Mouse (Mus musculus) erythroblast, embryonic 14.5 days (primary cell): ENCODE results near the gene Cst13. TPM values are rescaled to one million over a fixed set of nuclear protein-coding genes. Genes with fewer than 3 reads are reported as not detected.
"Not testable (repeated sequence)": the region's sequence is repeated elsewhere in the genome, so short reads cannot be mapped to it uniquely, and the experiment has no call there.

ENCODE experiments used
- H3K27me3 ChIP-seq: 2 replicates; pipeline ENCODE4 v1.6.1; 2012; ENCODE audit warnings: inconsistent platforms; ENCODE audit not compliant: control insufficient read depth
- H3K36me3 ChIP-seq: 2 replicates; pipeline ENCODE4 v1.6.1; 2012; ENCODE audit warnings: mild to moderate bottlenecking, inconsistent platforms; ENCODE audit not compliant: control insufficient read depth
- H3K4me1 ChIP-seq: 2 replicates; pipeline ENCODE4 v1.6.1; 2012; ENCODE audit warnings: inconsistent platforms; ENCODE audit not compliant: control insufficient read depth
- H3K4me3 ChIP-seq: replicated peaks from 2 replicates; pipeline ENCODE3; 2012; ENCODE audit warnings: moderate library complexity, mild to moderate bottlenecking, inconsistent platforms
- H3K9me3 ChIP-seq: 2 replicates; pipeline ENCODE4 v1.6.1; 2012; ENCODE audit warnings: low read length, inconsistent platforms, mixed read lengths; ENCODE audit not compliant: control insufficient read depth
- GATA1 ChIP-seq: IDR thresholded peaks from 2 replicates; pipeline ENCODE4 v1.6.1; 2012; ENCODE audit warnings: low read length, inconsistent platforms, mixed read lengths
- TAL1 ChIP-seq: IDR thresholded peaks from 3 replicates; pipeline ENCODE4 v1.6.1; 2012; ENCODE audit warnings: low read length, inconsistent platforms, mixed read lengths
- polyA plus RNA-seq: library from polyadenylated mRNA; stranded (reverse); fragments of >175 nt; gene quantifications from 2 replicates; pipeline ENCODE4 v1.2.3, GENCODE M21; 2012

Gene Cst13
- polyA plus RNA-seq: not detected in 2 replicates

DNA sequence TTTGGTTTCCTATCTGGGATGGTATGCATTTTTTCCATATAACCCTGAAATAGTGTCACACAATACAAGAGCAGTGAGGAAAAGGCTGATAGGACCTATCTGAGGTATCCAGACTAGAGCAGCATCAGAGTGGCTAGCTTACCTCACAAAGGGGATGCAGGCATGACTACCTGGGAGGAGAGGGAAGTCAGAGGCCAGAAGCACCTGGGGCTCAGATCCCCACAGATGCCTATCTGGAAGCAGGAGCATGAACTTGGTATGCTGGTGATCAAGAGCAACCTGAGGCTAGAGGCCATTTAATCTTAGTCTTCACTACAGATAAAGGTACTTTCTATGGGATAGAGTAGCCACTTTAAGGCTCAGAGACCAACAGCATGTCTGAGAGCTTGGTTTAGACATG lies at the start of gene Cst13:
Gene Cst13 (plus strand): TSS at position 173 of the 400 bp plus-strand sequence.
- no peak for TF ChIP-seq GATA1
- TF ChIP-seq TAL1: no peak
- H3K4me1 ChIP-seq: no peaks in the 10 kb centered on the region
- no peaks in the 10 kb centered on the region for H3K36me3 ChIP-seq
- no peak within 1 kb of the TSS for H3K4me3 ChIP-seq
- H3K9me3 ChIP-seq: no peaks in the 10 kb centered on the region
- H3K27me3 ChIP-seq: no peaks in the 10 kb centered on the region

DNA sequence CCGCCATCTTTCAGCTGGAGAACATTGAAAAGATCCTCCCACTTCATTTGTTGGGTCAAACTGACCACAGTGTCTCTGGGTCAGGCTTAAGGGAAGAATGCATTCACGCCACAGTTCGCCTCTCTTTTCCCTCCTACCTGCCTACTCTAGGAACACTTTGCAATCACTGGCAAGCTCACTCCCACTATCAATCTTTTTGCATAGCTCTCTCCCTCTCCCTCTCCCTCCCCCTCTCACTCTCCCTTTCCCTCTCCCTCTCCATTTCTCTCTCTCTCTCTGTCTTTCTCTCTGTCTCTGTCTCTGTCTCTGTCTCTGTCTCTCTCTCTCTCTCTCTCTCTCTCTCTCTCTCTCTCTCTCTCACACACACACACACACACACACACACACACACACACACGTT lies 48.5 kb upstream of the Cst13 start, which contains the start of gene Cst11:
Gene Cst11 (minus strand): TSS at position 101 of the 400 bp plus-strand sequence.
- H3K9me3 ChIP-seq, H3K27me3 ChIP-seq, H3K4me1 ChIP-seq, H3K36me3 ChIP-seq, H3K4me3 ChIP-seq: not testable (repeated sequence)

DNA sequence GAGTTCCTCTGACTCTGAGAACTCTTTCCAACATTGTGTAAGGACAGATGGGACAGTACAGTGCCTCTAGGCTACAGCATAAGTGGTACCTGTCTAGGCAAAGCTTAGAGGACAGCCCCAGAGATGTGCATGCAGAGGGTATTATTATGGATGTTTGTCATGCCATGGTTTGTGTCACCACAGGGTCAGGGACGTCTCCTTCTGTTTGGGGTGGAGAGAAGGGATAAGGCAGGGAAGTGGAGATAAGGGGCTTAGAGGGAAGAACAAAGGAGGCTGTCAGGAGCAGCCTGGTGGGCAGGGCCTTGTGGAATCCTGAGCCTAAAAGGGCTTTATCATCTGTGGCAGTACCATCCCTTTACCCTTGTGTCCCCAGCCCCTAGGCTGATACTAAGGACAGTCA lies 38.2 kb upstream of the Cst13 start, which contains the start of gene 8030411F24Rik:
Gene 8030411F24Rik (plus strand): TSS at position 301 of the 400 bp plus-strand sequence.
- no peak for TF ChIP-seq TAL1
- TF ChIP-seq GATA1: no peak
- no peaks in the 10 kb centered on the region for H3K36me3 ChIP-seq
- no peaks in the 10 kb centered on the region for H3K9me3 ChIP-seq
- H3K4me3 ChIP-seq: no peak within 1 kb of the TSS
- no peaks in the 10 kb centered on the region for H3K4me1 ChIP-seq
- H3K27me3 ChIP-seq: no peaks in the 10 kb centered on the region

DNA sequence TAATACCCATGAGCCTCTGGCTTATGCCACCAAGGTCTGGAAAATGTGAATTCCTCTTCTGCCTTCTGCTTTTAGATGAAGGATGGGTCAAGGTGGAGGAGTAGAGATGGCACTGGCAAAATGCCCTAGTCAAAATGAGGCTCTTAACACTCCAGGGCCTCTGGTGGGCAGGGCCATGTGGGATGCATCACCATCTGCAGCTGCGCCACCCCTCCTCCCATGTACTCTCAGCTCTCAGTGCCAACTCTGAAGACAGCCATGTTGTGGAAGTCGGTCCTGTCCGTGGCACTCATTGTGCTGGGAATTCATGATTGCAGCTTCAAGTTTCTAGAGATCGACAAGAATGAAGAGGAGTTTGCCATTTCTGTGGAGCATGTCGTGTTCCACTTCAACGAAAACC lies 30.7 kb upstream of the Cst13 start, which contains the start of gene Cst12:
Gene Cst12 (plus strand): TSS at position 220 of the 400 bp plus-strand sequence.
- Histone ChIP-seq H3K4me3 (no peak within 1 kb of the TSS), H3K36me3 (no peaks in the 10 kb centered on the region), H3K4me1 (no peaks in the 10 kb centered on the region), H3K9me3 (peaks cover 3% of the 10 kb centered on the region), H3K27me3 (no peaks in the 10 kb centered on the region)
- TF ChIP-seq GATA1 (no peak), TAL1 (no peak)

DNA sequence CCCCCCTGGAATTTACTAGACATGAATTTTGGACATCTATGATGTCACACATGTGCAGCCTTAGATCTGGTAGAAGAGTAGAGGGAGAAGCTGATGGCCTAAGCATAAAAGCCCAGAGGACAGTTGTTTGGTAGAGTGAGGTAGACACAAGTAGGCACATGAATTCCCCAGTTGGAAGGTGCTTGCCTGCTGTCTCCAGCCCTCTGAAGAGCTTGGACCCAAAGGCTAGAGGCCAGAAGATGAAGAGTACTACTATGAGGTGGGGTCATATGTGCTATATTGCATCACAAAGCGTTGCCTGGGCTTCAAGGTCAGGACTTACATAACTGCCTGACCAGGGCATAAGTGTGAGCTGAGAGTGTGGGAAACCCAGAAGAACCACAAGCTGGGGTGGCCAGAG lies 21.4 kb upstream of the Cst13 start, which contains the start of gene Cst8:
Gene Cst8 (plus strand): TSS at position 301 of the 400 bp plus-strand sequence.
- Histone ChIP-seq H3K4me3 (no peak within 1 kb of the TSS), H3K36me3 (no peaks in the 10 kb centered on the region), H3K9me3 (no peaks in the 10 kb centered on the region), H3K27me3 (no peaks in the 10 kb centered on the region), H3K4me1 (no peaks in the 10 kb centered on the region)
- TF ChIP-seq GATA1 (no peak), TAL1 (no peak)

DNA sequence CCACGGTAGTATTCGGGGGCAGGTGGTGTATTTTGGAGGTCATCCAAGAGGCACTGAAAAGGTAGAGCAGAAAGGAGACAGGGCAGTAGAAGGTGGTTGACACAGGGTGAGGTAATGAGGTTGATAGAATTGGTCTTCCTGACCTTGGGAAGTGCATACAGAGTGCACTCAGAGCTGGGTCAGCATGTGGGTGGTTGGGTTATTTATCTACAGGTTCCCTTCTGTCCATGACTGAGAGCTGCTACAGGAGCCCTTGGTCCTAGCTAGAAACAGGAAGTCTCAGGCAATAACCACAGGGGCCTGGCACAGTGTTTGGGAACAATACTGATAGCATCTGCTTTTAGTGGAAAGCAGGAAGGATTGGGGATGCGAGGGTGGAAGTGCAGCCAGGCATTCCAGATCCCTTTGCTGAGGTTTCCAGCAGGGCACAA lies 18.4 kb upstream of the Cst13 start:
- no peaks in the 10 kb centered on the region for H3K36me3 ChIP-seq
- TF ChIP-seq TAL1 (no peak), GATA1 (no peak)
- no peaks in the 10 kb centered on the region for H3K27me3 ChIP-seq
- no peak overlapping the region for H3K4me3 ChIP-seq
- no peaks in the 10 kb centered on the region for H3K4me1 ChIP-seq
- no peaks in the 10 kb centered on the region for H3K9me3 ChIP-seq

DNA sequence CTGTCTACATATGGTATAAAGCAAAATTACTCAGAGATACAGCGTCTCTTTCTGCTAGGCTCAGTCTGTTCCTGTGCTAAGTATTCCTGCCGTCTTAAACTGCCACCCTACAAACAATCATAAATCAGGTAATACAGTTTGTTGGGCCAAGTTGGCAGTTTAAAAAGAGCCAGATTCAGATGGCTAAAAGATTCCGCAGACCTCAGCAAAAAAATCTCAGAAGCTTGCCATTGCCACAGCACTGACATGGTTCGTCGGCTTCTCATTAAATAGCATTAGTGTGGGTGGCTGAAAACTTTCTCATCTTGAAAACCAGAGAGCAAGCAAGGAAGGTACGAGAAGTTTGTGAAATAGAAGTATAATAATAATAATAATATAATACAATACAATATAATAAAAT lies 13.2 kb upstream of the Cst13 start:
- Histone ChIP-seq H3K36me3 (no peaks in the 10 kb centered on the region), H3K4me3 (no peak overlapping the region), H3K27me3 (no peaks in the 10 kb centered on the region), H3K9me3 (no peaks in the 10 kb centered on the region), H3K4me1 (no peaks in the 10 kb centered on the region)
- TF ChIP-seq GATA1: no peak
- no peak for TF ChIP-seq TAL1

DNA sequence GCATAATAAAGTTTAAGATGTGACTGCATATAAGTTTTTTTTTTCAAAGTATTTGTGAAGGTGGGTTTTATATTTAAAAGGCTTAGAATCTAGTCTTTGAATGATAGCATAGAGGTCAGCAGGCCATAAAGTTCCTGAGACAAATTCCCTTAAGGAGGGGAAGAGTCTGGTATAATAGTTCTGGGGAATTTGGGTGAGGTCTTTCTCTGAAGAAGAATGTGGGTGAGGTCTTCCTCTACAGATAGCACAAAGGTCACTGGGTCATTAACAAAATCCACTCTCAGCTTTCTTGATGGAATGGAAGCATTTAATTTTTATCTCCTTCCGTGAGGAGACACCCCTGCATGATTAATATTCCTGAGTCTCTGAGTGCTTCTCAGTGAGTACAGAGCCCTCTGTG lies 6.1 kb downstream of the Cst13 start:
- Histone ChIP-seq H3K9me3 (no peaks in the 10 kb centered on the region), H3K4me1 (no peaks in the 10 kb centered on the region), H3K36me3 (no peaks in the 10 kb centered on the region), H3K4me3 (no peak overlapping the region), H3K27me3 (no peaks in the 10 kb centered on the region)
- TF ChIP-seq TAL1: no peak
- TF ChIP-seq GATA1: no peak

DNA sequence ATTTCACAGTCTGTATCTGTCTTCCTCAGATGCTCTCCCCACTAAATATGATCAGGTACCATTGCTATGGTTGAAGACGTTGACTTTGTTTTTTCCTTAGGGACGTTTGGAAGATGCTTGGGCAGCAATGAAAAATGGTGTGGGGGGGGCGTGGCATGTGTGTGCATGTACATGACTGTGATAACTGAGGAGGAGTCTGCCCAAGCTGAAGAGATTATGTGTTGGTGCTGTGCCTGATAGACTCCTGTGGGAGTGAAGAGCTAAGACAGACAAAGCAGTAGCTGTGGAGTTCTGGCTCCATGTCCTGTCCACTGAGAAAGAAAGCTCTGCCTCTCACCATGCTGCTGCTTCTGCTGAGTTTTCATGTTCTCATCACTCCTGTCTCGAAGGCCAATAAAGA lies 15.0 kb downstream of the Cst13 start, which contains the start of gene Cst9:
Gene Cst9 (plus strand): TSS at position 236 of the 400 bp plus-strand sequence.
- no peaks in the 10 kb centered on the region for H3K36me3 ChIP-seq
- no peaks in the 10 kb centered on the region for H3K27me3 ChIP-seq
- H3K4me1 ChIP-seq: no peaks in the 10 kb centered on the region
- H3K4me3 ChIP-seq: no peak within 1 kb of the TSS
- TF ChIP-seq GATA1 (no peak), TAL1 (no peak)
- no peaks in the 10 kb centered on the region for H3K9me3 ChIP-seq
